In the genomic region with DNA sequence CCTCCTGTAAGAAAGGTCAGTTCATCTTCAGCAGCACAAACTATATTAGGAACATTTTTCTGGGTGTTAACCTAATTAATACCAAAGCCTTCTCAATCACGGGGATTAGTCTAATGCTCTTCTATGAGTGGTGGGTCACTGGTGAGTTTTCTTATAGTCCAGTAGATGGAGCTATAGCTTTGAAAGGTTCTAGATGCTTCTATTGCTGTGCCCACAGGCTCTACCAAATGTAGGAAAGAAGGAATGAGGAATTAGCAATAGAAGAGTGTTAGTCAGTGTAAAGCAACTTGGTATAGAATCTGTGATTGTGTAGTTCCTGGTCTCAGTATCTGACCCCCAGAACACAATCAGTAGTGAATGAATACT, we compare ENCODE assay signal across 9 mouse cellular contexts.
DNase-seq lines count a peak whose midpoint lies in the region; ATAC-seq lines count a peak whose summit lies in the region.
"Had no signal": no experiment of that assay in that cellular context is flagged by ENCODE, and none has a peak within 500 bp of the region (broad histone marks: within the 10 kb centered on the region; RNA-seq: fewer than 3 reads in every experiment).

No protein-coding gene starts in this region.

- no peak for DNase-seq in frontal cortex, postnatal 10 days (ENCODE audit: low spot score in 2 of 2)
- peak; percentile 15 to 17 for DNase-seq in left cerebral cortex, postnatal 14 days (ENCODE audit: low spot score in 2 of 2)
- no peak for DNase-seq in left cerebral cortex, adult 8-10 months (ENCODE audit: low spot score in 2 of 2)
- peak; percentile 65 for DNase-seq in NIH3T3 (ENCODE audit: low read depth)
- peak; percentile 69 for DNase-seq in naive thymus-derived CD4-positive, alpha-beta T cell, adult 2 months (ENCODE audit: low read depth)
- no peak for DNase-seq in gastrocnemius, postnatal 36 days
- no peak for DNase-seq in left cerebral cortex, adult 18-20 months (ENCODE audit: low spot score in 2 of 2)
- DNase-seq: gastrocnemius, postnatal 14 days had no signal

- peak; percentile 95 for ATAC-seq in frontal cortex, adult (ENCODE audit: low TSS enrichment)

- intact Hi-C loops in left cerebral cortex, postnatal 14 days (cut with DNase I) = loop anchor here (2.0 to 5.0 kb wide), 2 partner anchors 139 to 233 kb away; no protein-coding TSS in a partner anchor
- intact Hi-C loops in gastrocnemius, postnatal 36 days (cut with DNase I) = loop anchor here (2.0 to 5.0 kb wide), 3 partner anchors 61 to 233 kb away; a partner anchor contains a TSS

Comparison
In these comparisons a context has a peak if more than half of its experiments do, and no peak if none do; other contexts are left out.
1. DNase-seq: peak in left cerebral cortex, postnatal 14 days (2 of 2), NIH3T3 (single experiment) and naive thymus-derived CD4-positive, alpha-beta T cell, adult 2 months (single experiment); none in frontal cortex, postnatal 10 days (0 of 2), left cerebral cortex, adult 8-10 months (0 of 2), gastrocnemius, postnatal 36 days (0 of 2) and left cerebral cortex, adult 18-20 months (0 of 2).